Comparison of ENCODE assay signal across 9 mouse cellular contexts in genomic region chr9:110729841-110730240, GRCm38 (mm10). TPM values are rescaled to one million over a fixed set of nuclear protein-coding genes. Genes with fewer than 3 reads are reported as not detected.
DNase-seq lines count a peak whose midpoint lies in the region; ATAC-seq lines count a peak whose summit lies in the region.
"Had no signal": no experiment of that assay in that cellular context is flagged by ENCODE, and none has a peak within 500 bp of the region (broad histone marks: within the 10 kb centered on the region; RNA-seq: fewer than 3 reads in every experiment).

No protein-coding gene starts in this region.

- DNase-seq in hindbrain, embryonic 14.5 days (ENCODE audit: low spot score), result peak; percentile 53
- DNase-seq in hindbrain, embryonic 10.5 days (ENCODE audit: low spot score), result no peak
- peak; percentile 71 for DNase-seq in urinary bladder, postnatal 25 days (ENCODE audit: low spot score)
- no peak for DNase-seq in urinary bladder, adult 2 months (ENCODE audit: low spot score)
- DNase-seq in embryo, embryonic 11 days, result peak; percentile 57
- peak; percentile 71 for DNase-seq in retina, embryonic 14.5 days (ENCODE audit: low spot score)

- H3K36me3 ChIP-seq in hindbrain, embryonic 14.5 days (replicated peaks; ENCODE audit: control insufficient read depth, insufficient read depth), result no peaks in the 10 kb centered on the region
- peaks cover 27% of the 10 kb centered on the region for H3K36me3 ChIP-seq in hindbrain, embryonic 10.5 days

- H3K4me3 ChIP-seq in hindbrain, embryonic 14.5 days (replicated peaks; ENCODE audit: low read length), result no peak overlapping the region
- no peak overlapping the region for H3K4me3 ChIP-seq in hindbrain, embryonic 10.5 days
- H3K4me3 ChIP-seq: erythroblast, embryonic 14.5 days; limb, embryonic 15.5 days had no signal

- peaks cover 30% of the 10 kb centered on the region for H3K4me1 ChIP-seq in hindbrain, embryonic 14.5 days (replicated peaks; ENCODE audit: control insufficient read depth, insufficient read depth, low read length)
- H3K4me1 ChIP-seq in hindbrain, embryonic 10.5 days (replicated peaks), result peaks cover 68% of the 10 kb centered on the region

- peaks cover 18% of the 10 kb centered on the region for H3K27me3 ChIP-seq in hindbrain, embryonic 14.5 days (ENCODE audit: control insufficient read depth, insufficient read depth, low read length)
- H3K27me3 ChIP-seq in hindbrain, embryonic 10.5 days (ENCODE audit: insufficient read depth, poor library complexity, severe bottlenecking), result peaks cover 91% of the 10 kb centered on the region

- no peaks in the 10 kb centered on the region for H3K9me3 ChIP-seq in hindbrain, embryonic 14.5 days (ENCODE audit: control insufficient read depth, low read length)
- no peaks in the 10 kb centered on the region for H3K9me3 ChIP-seq in hindbrain, embryonic 10.5 days
- H3K9me3 ChIP-seq: limb, embryonic 15.5 days had no signal

- H3K9ac ChIP-seq in hindbrain, embryonic 14.5 days, result no peak overlapping the region
- H3K9ac ChIP-seq: limb, embryonic 15.5 days had no signal

- 17% methylated on average over 8 of the region's 8 CpGs for whole genome bisulfite sequencing in hindbrain, embryonic 14.5 days
- WGBS in hindbrain, embryonic 10.5 days, result 26% methylated on average over 8 of the region's 8 CpGs

- ATAC-seq in hindbrain, embryonic 14.5 days (ENCODE audit: low FRiP score), result no peak
- no peak for ATAC-seq in megakaryocyte, adult 5-6 weeks (ENCODE audit: poor library complexity, severe bottlenecking)

- H3K27ac ChIP-seq in hindbrain, embryonic 14.5 days, result no peak overlapping the region
- H3K27ac ChIP-seq in hindbrain, embryonic 10.5 days, result no peak overlapping the region
- H3K27ac ChIP-seq: limb, embryonic 15.5 days had no signal

- H3K4me2 ChIP-seq in hindbrain, embryonic 14.5 days (replicated peaks), result no peak overlapping the region
- H3K4me2 ChIP-seq: limb, embryonic 15.5 days had no signal

RNA-seq across cellular contexts. Expression of gene Myl3, which starts 11.8 kb away (rescaled TPM):
- polyA plus RNA-seq in hindbrain, embryonic 14.5 days (2014; fragmentation: Nextera tagmentation; extraction: Ambion mirVana), result 0.26 and 0.43 TPM in 2 replicates
- polyA plus RNA-seq in hindbrain, embryonic 10.5 days (2016; fragmentation: Nextera tagmentation; extraction: Ambion mirVana), result 2.0 TPM in 1 of 2 replicates, not detected in the other
- not detected in 2 replicates for polyA plus RNA-seq in urinary bladder, adult 2 months (2012; rRNA removed)
- total RNA-seq in megakaryocyte, adult 5-6 weeks (2015), result not detected in 2 replicates
- not detected in 2 replicates for total RNA-seq in megakaryocyte, adult 5-6 weeks (2017)
- polyA plus RNA-seq: erythroblast, embryonic 14.5 days had no signal

RNA-seq across cellular contexts. Expression of gene Pth1r, which starts 17.1 kb away (rescaled TPM):
- polyA plus RNA-seq in hindbrain, embryonic 14.5 days (2014; fragmentation: Nextera tagmentation; extraction: Ambion mirVana), result 10.1 and 12.8 TPM in 2 replicates
- 31.6 and 38.7 TPM in 2 replicates for polyA plus RNA-seq in hindbrain, embryonic 10.5 days (2016; fragmentation: Nextera tagmentation; extraction: Ambion mirVana)
- polyA plus RNA-seq in urinary bladder, adult 2 months (2012; rRNA removed), result 20.4 and 23.0 TPM in 2 replicates
- not detected in 2 replicates for total RNA-seq in megakaryocyte, adult 5-6 weeks (2015)
- total RNA-seq in megakaryocyte, adult 5-6 weeks (2017), result 0.77 TPM in 1 of 2 replicates, not detected in the other
- polyA plus RNA-seq: erythroblast, embryonic 14.5 days had no signal

Comparison
In these comparisons a context has a peak if more than half of its experiments do, and no peak if none do; other contexts are left out.
1. DNase-seq: peak in hindbrain, embryonic 14.5 days (single experiment), urinary bladder, postnatal 25 days (single experiment), embryo, embryonic 11 days (single experiment) and retina, embryonic 14.5 days (single experiment); none in hindbrain, embryonic 10.5 days (single experiment) and urinary bladder, adult 2 months (single experiment).